Mouse (Mus musculus) midbrain, embryonic 11.5 days (tissue): Measurements from ENCODE around the gene Zfp219. TPM values are rescaled to one million over a fixed set of nuclear protein-coding genes. Genes with fewer than 3 reads are reported as not detected.
A peak's percentile ranks its signal among the peaks of the same experiment; 100 is the strongest.

Experiments used
- ATAC-seq: fragments of 200-750 bp; cut with Nextera tagmentation; 2 replicates; pipeline ENCODE4 v1.8.0; 2017; ENCODE audit warnings: moderate TSS enrichment, moderate library complexity; ENCODE audit not compliant: low FRiP score
- DNase-seq: peaks from one replicate; pipeline ENCODE4 v3.0.0; 2015; ENCODE audit warnings: low spot score; ENCODE audit errors: missing footprints
- H3K27ac ChIP-seq: fragments of 300-500 bp; sonication (generic); 2 replicates; pipeline ENCODE4 v1.5.1; 2014; ENCODE audit warnings: low read depth, low read length
- H3K27me3 ChIP-seq: fragments of 300-500 bp; sonication (generic); 2 replicates; pipeline ENCODE4 v1.6.1; 2014; ENCODE audit warnings: mild to moderate bottlenecking, low read length, moderate library complexity, mixed read lengths; ENCODE audit not compliant: control insufficient read depth, insufficient read depth
- H3K36me3 ChIP-seq: fragments of 300-500 bp; sonication (generic); 2 replicates; pipeline ENCODE4 v1.6.1; 2014; ENCODE audit warnings: mild to moderate bottlenecking, low read length, moderate library complexity, mixed read lengths; ENCODE audit not compliant: control insufficient read depth, insufficient read depth
- H3K4me1 ChIP-seq: fragments of 300-500 bp; sonication (generic); 2 replicates; pipeline ENCODE4 v1.6.1; 2014; ENCODE audit warnings: low read length; ENCODE audit not compliant: control insufficient read depth, insufficient read depth
- H3K4me2 ChIP-seq: fragments of 300-500 bp; sonication (generic); 2 replicates; pipeline ENCODE4 v1.6.1; 2014; ENCODE audit warnings: mild to moderate bottlenecking, moderate library complexity
- H3K4me3 ChIP-seq: fragments of 300-500 bp; sonication (generic); 2 replicates; pipeline ENCODE4 v1.5.1; 2014; ENCODE audit warnings: low read depth, low read length
- H3K9ac ChIP-seq: fragments of 300-500 bp; sonication (generic); 2 replicates; pipeline ENCODE4 v1.6.1; 2014; ENCODE audit warnings: low read length
- H3K9me3 ChIP-seq: fragments of 300-500 bp; sonication (generic); 2 replicates; pipeline ENCODE4 v1.6.1; 2016; ENCODE audit warnings: low read length; ENCODE audit not compliant: control insufficient read depth
- WGBS: fragments of 180-500 bp; shearing (Covaris S2); extraction: QIAGEN DNeasy Blood & Tissue Kit; methylation state at CpG from one replicate; pipeline ENCODE4 v1.1.7; 2014; 5-methylcytosine and 5-hydroxymethylcytosine counted together
- polyA plus RNA-seq: library from polyadenylated mRNA; unstranded; fragments of >200 nt; fragmentation: Nextera tagmentation; extraction: Ambion mirVana; gene quantifications from 2 replicates; pipeline ENCODE4 v1.2.1, GENCODE M21; 2014

Gene Zfp219
- polyA plus RNA-seq, 1 experiment from 2014 or later: 110 TPM

DNA sequence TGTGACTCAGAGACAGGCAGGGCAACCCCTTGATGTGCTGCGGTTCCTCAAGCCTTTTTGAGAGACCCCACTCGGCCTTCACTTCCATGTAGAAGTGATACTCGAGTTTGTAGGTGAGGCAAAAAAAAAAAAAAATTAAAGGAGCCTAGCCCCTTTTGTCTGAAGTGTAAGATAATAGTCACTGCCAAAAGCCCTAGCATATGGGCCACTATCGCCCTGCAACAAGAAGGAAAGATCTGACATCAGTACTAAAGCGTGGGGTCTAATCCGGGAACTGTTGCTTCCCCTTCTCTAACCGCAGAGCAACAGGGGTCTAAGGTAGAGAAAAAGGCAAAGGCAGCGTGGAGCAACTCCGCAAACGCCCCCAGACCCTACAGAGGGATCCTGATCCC is 36.7 kb downstream of the Zfp219 start:
- ATAC-seq: no peak
- H3K9ac ChIP-seq: peak overlapping the region; percentile 88
- 9% methylated on average over 10 of the region's 10 CpGs for WGBS

DNA sequence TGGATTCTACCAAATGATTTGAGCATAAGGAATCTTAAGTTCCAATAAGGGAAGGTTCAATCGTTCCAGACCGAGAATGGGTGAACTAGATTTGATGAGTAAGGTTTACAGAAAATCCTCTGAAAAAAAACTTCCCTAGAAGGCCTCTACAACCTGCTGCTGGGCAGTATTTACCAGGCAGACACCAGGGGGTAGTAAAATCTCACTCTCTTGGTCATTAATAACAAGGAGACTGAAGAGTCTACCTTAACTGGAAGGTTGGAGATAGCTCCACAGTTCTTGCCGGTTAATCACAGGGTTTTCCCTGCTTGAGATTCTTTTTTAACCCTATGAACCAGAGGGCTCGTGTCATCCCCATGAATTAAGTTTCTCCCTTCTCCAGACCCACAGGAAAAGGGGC is 37.3 kb downstream of the Zfp219 start:
- H3K27me3 ChIP-seq: no peaks in the 10 kb centered on the region
- no peaks in the 10 kb centered on the region for H3K9me3 ChIP-seq
- H3K36me3 ChIP-seq: 0 out of 2 replicates have a peak, but pooled peaks cover 3% of the 10 kb centered on the region
- H3K9ac ChIP-seq: no peak overlapping the region
- no peak for ATAC-seq
- peak overlapping the region; percentile 61; the same call in 1 of the 2 replicates for H3K4me2 ChIP-seq
- DNase-seq: no peak
- H3K27ac ChIP-seq: no peak overlapping the region
- H3K4me3 ChIP-seq: no peak overlapping the region
- H3K4me1 ChIP-seq: peaks cover 20% of the 10 kb centered on the region
- 59% methylated on average over 4 of the region's 4 CpGs for WGBS

More for the DNA sequence above, 36.7 kb downstream of the Zfp219 start:
- peak overlapping the region; percentile 78 for H3K4me3 ChIP-seq
- H3K4me2 ChIP-seq: peak overlapping the region; percentile 61
- no peak for DNase-seq
- H3K27ac ChIP-seq: no peak overlapping the region
- H3K27me3 ChIP-seq: no peaks in the 10 kb centered on the region
- peaks cover 6% of the 10 kb centered on the region; the same call in 1 of the 2 replicates for H3K36me3 ChIP-seq
- H3K4me1 ChIP-seq: peaks cover 20% of the 10 kb centered on the region
- no peaks in the 10 kb centered on the region for H3K9me3 ChIP-seq

GRCm38 (mm10) chr14:51979252-51979651 is 41.3 kb downstream of the Zfp219 start:
- ATAC-seq: no peak
- Histone ChIP-seq H3K27ac (no peak overlapping the region), H3K4me2 (no peak overlapping the region), H3K27me3 (no peaks in the 10 kb centered on the region), H3K9ac (no peak overlapping the region), H3K4me1 (peaks cover 8% of the 10 kb centered on the region), H3K9me3 (no peaks in the 10 kb centered on the region), H3K36me3 (no peaks in the 10 kb centered on the region), H3K4me3 (no peak overlapping the region)
- no peak for DNase-seq
- 86% methylated on average over 3 of the region's 3 CpGs for WGBS

GRCm38 (mm10) chr14:51967400-51967799 is 53.1 kb downstream of the Zfp219 start:
- Histone ChIP-seq H3K27ac (no peak overlapping the region), H3K9me3 (no peaks in the 10 kb centered on the region), H3K9ac (no peak overlapping the region), H3K4me3 (no peak overlapping the region), H3K36me3 (no peaks in the 10 kb centered on the region), H3K4me1 (no peaks in the 10 kb centered on the region), H3K27me3 (no peaks in the 10 kb centered on the region), H3K4me2 (no peak overlapping the region)
- 89% methylated on average over 3 of the region's 3 CpGs for WGBS
- no peak for ATAC-seq
- no peak for DNase-seq

GRCm38 (mm10) chr14:51960316-51960715 is 60.2 kb downstream of the Zfp219 start:
- WGBS: 89% methylated on average over 2 of the region's 2 CpGs
- DNase-seq (no peak), ATAC-seq (no peak)
- Histone ChIP-seq H3K9ac (no peak overlapping the region), H3K4me1 (no peaks in the 10 kb centered on the region), H3K4me3 (no peak overlapping the region), H3K4me2 (no peak overlapping the region), H3K9me3 (no peaks in the 10 kb centered on the region; the same call in 1 of the 2 replicates), H3K27me3 (no peaks in the 10 kb centered on the region), H3K36me3 (no peaks in the 10 kb centered on the region), H3K27ac (no peak overlapping the region)

Other genes starting within 250 kb of the Zfp219 start
- gene Ang4, start 247.1 kb downstream of the Zfp219 start, polyA plus RNA-seq: not detected in 2 replicates
- gene AY358078, start 220.7 kb downstream of the Zfp219 start, polyA plus RNA-seq: not detected in 2 replicates
- gene Ear6, start 167.0 kb downstream of the Zfp219 start, polyA plus RNA-seq: not detected in 2 replicates
- 49.6 and 52.4 TPM in 2 replicates for gene Mettl17, start 135.9 kb downstream of the Zfp219 start, polyA plus RNA-seq
- 0.40 and 0.41 TPM in 2 replicates for gene Slc39a2, start 127.8 kb downstream of the Zfp219 start, polyA plus RNA-seq
- gene Ndrg2, start 106.6 kb downstream of the Zfp219 start, polyA plus RNA-seq: 7.5 and 10.6 TPM in 2 replicates
- gene Tppp2, start 102.3 kb downstream of the Zfp219 start, polyA plus RNA-seq: not detected in 2 replicates
- gene Rnase13, start 98.0 kb downstream of the Zfp219 start, polyA plus RNA-seq: not detected in 2 replicates
- gene Arhgef40, start 36.0 kb downstream of the Zfp219 start, polyA plus RNA-seq: 50.4 and 52.8 TPM in 2 replicates
- gene Tmem253, start 5.1 kb downstream of the Zfp219 start, polyA plus RNA-seq: 1.0 and 1.5 TPM in 2 replicates
- not detected in 2 replicates for gene Olfr221, start 21.7 kb upstream of the Zfp219 start, polyA plus RNA-seq
- gene Hnrnpc, start 83.3 kb upstream of the Zfp219 start, polyA plus RNA-seq: 1,011 and 1,046 TPM in 2 replicates
- gene Rpgrip1, start 90.0 kb upstream of the Zfp219 start, polyA plus RNA-seq: 92.3 and 105 TPM in 2 replicates
- 81.5 and 86.7 TPM in 2 replicates for gene Supt16, start 176.7 kb upstream of the Zfp219 start, polyA plus RNA-seq
- gene Chd8, start 237.0 kb upstream of the Zfp219 start, polyA plus RNA-seq: 46.7 and 52.5 TPM in 2 replicates